Mouse (Mus musculus): ENCODE measurements around the gene Kiz. TPM values are rescaled to one million over a fixed set of nuclear protein-coding genes. Genes with fewer than 3 reads are reported as not detected.

Gene Kiz
- total RNA-seq (2015; ENCODE audit: low replicate concordance) (8.3 and 22.6 TPM in 2 replicates), total RNA-seq (2017; ENCODE audit: low replicate concordance) (10.7 and 19.1 TPM in 2 replicates)

GRCm38 (mm10) chr2:146855599-146856039 is at the start of gene Kiz:
Gene Kiz, plus strand, starts transcription at chr2:146855864.
- ATAC-seq (replicated peaks; ENCODE audit: low FRiP score, poor library complexity, severe bottlenecking), result peak; percentile 97

- ATAC-seq (replicated peaks; ENCODE audit: low FRiP score, poor library complexity, severe bottlenecking), result no peak
Measured at GRCm38 (mm10) chr2:146809706-146810256, 45.9 kb upstream of the Kiz start.

- ATAC-seq (replicated peaks; ENCODE audit: low FRiP score, poor library complexity, severe bottlenecking), result no peak
Measured at GRCm38 (mm10) chr2:146810695-146811094, 45.0 kb upstream of the Kiz start.

- ATAC-seq (replicated peaks; ENCODE audit: low FRiP score, poor library complexity, severe bottlenecking), result no peak
Measured at GRCm38 (mm10) chr2:146814978-146815377, 40.7 kb upstream of the Kiz start.

- ATAC-seq (replicated peaks; ENCODE audit: low FRiP score, poor library complexity, severe bottlenecking), result no peak
Measured at GRCm38 (mm10) chr2:146819065-146819464, 36.6 kb upstream of the Kiz start.

- ATAC-seq (replicated peaks; ENCODE audit: low FRiP score, poor library complexity, severe bottlenecking), result no peak
Measured at GRCm38 (mm10) chr2:146823483-146823951, 32.1 kb upstream of the Kiz start.

- no peak for ATAC-seq (replicated peaks; ENCODE audit: low FRiP score, poor library complexity, severe bottlenecking)
Measured at GRCm38 (mm10) chr2:146824043-146824442, 31.6 kb upstream of the Kiz start.

- ATAC-seq (replicated peaks; ENCODE audit: low FRiP score, poor library complexity, severe bottlenecking), result no peak
Measured at GRCm38 (mm10) chr2:146828006-146828405, 27.7 kb upstream of the Kiz start.

GRCm38 (mm10) chr2:146833222-146834063 is 22.2 kb upstream of the Kiz start:
- ATAC-seq (replicated peaks; ENCODE audit: low FRiP score, poor library complexity, severe bottlenecking), result no peak

- ATAC-seq (replicated peaks; ENCODE audit: low FRiP score, poor library complexity, severe bottlenecking), result no peak
Measured at GRCm38 (mm10) chr2:146834064-146834313, 21.7 kb upstream of the Kiz start.

GRCm38 (mm10) chr2:146834314-146835201 is 21.1 kb upstream of the Kiz start:
- ATAC-seq (replicated peaks; ENCODE audit: low FRiP score, poor library complexity, severe bottlenecking), result no peak

- ATAC-seq (replicated peaks; ENCODE audit: low FRiP score, poor library complexity, severe bottlenecking), result no peak
Measured at GRCm38 (mm10) chr2:146835241-146835990, 20.2 kb upstream of the Kiz start.

GRCm38 (mm10) chr2:146836246-146836645 is 19.4 kb upstream of the Kiz start:
- no peak for ATAC-seq (replicated peaks; ENCODE audit: low FRiP score, poor library complexity, severe bottlenecking)

GRCm38 (mm10) chr2:146836871-146837550 is 18.7 kb upstream of the Kiz start:
- ATAC-seq (replicated peaks; ENCODE audit: low FRiP score, poor library complexity, severe bottlenecking), result no peak

- no peak for ATAC-seq (replicated peaks; ENCODE audit: low FRiP score, poor library complexity, severe bottlenecking)
Measured at GRCm38 (mm10) chr2:146837653-146838052, 18.0 kb upstream of the Kiz start.

GRCm38 (mm10) chr2:146838596-146839302 is 16.9 kb upstream of the Kiz start:
- ATAC-seq (replicated peaks; ENCODE audit: low FRiP score, poor library complexity, severe bottlenecking), result no peak

- ATAC-seq (replicated peaks; ENCODE audit: low FRiP score, poor library complexity, severe bottlenecking), result no peak
Measured at GRCm38 (mm10) chr2:146839303-146840030, 16.2 kb upstream of the Kiz start.

- ATAC-seq (replicated peaks; ENCODE audit: low FRiP score, poor library complexity, severe bottlenecking), result no peak
Measured at GRCm38 (mm10) chr2:146847863-146848262, 7.8 kb upstream of the Kiz start.

All from erythroblast, adult 5-6 weeks (primary cell).